Mouse (Mus musculus): Measurements from ENCODE around the gene Vmn2r104. TPM values are rescaled to one million over a fixed set of nuclear protein-coding genes. Genes with fewer than 3 reads are reported as not detected.

The Vmn2r104 gene
- not detected in 2 replicates for polyA plus RNA-seq (2015; fragmentation: Nextera tagmentation; extraction: Ambion mirVana)

DNA sequence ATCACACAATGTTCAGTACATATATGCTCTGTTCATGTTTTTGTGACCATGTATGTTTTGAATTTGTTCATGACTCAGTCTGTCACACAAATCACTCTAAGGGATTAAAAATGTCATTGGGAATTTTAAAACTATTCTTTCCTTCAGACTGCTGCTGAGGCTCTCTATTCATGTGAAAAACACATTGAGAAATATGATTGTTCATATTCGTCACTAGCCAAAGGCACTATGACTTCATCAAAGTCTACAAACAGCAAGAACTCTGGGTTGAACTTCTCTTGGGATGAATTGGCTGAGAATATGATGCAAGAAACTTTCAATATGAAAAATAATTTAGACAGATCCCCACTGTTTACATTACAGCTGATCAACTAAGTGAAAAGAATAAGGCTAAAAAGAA, at the start of gene Vmn2r104:
Vmn2r104 (minus strand) TSS at position 101 of the 400 bp plus-strand sequence.
- 80% methylated on average over 1 of the region's 1 CpGs for WGBS

DNA sequence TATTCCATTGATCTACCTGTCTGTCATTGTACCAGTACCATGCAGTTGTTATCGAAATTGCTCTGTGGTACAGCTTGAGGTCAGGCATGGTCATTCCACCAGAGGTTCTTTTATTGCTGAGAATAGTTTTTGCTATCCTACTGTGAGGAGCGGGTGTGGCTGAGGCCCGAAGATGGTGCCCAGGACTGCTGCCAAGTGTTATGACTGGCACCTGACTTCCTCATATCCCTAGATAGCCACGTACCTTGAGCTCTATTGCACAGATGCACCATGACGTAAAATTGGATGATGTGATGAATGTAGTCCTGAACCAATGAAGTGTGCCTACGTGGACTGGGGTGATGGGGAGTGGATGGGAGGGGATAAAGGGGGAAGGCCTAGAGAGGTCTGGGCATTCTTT, 26.0 kb upstream of the Vmn2r104 start:
- H3K27ac ChIP-seq (replicated peaks) = no peak overlapping the region
- peaks cover 11% of the 10 kb centered on the region; the same call in 1 of the 2 replicates for H3K9me3 ChIP-seq
- no peak for ATAC-seq (ENCODE audit: low FRiP score, low read depth)
- no peak overlapping the region for H3K4me2 ChIP-seq
- no peaks in the 10 kb centered on the region for H3K4me1 ChIP-seq (replicated peaks)
- H3K36me3 ChIP-seq = no peaks in the 10 kb centered on the region
- no peaks in the 10 kb centered on the region for H3K27me3 ChIP-seq
- H3K4me3 ChIP-seq = no peak overlapping the region
- 83% methylated on average over 6 of the region's 6 CpGs for WGBS
- H3K9ac ChIP-seq = no peak overlapping the region

More for the DNA sequence above, at the start of gene Vmn2r104:
- Histone ChIP-seq H3K27ac (replicated peaks) (no peak within 1 kb of the TSS), H3K4me3 (no peak within 1 kb of the TSS), H3K4me1 (replicated peaks) (no peaks in the 10 kb centered on the region), H3K4me2 (no peak within 1 kb of the TSS), H3K27me3 (no peaks in the 10 kb centered on the region), H3K36me3 (no peaks in the 10 kb centered on the region), H3K9ac (no peak within 1 kb of the TSS), H3K9me3 (peaks cover 27% of the 10 kb centered on the region)
- ATAC-seq (ENCODE audit: low FRiP score, low read depth) = no peak

DNA sequence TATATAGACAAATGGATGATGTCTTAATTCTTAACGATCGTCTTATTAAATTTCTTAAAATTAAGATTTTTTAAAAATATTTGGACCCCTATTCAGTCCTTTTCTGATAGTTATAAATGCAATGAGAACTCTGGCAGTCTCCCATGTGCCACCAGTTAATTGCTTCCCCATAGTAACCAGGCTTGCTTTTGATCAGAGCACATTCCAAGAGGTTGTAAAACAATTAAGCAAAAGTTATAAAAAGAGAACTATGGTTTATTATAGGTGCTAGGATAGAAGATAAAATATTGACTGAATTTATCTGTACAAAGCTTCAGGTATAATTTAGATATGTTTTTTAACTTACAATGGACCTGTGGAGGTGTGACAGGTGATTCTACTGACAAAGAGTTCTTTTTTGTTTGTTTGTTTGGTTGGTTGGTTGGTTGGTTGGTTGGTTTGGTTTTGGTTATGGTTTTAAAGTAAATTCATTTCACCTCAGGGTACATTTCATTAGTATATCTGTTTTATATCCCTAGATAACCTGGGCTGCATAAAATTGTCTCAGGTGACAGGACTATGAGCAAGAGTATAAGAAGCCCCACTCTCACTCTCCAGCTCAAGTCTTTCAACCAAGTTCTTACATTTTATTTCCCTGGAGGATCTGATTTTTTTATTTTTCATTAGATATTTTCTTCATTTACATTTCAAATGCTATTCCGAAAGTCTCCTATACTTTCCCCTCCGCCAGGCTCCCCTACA, 23.7 kb upstream of the Vmn2r104 start:
- H3K9me3 ChIP-seq = peaks cover 4% of the 10 kb centered on the region; the same call in 1 of the 2 replicates
- H3K27me3 ChIP-seq = no peaks in the 10 kb centered on the region
- H3K4me2 ChIP-seq = no peak overlapping the region
- 93% methylated on average over 4 of the region's 4 CpGs for WGBS
- H3K27ac ChIP-seq (replicated peaks) = no peak overlapping the region
- H3K36me3 ChIP-seq = no peaks in the 10 kb centered on the region
- no peak for ATAC-seq (ENCODE audit: low FRiP score, low read depth)
- no peak overlapping the region for H3K9ac ChIP-seq
- H3K4me1 ChIP-seq (replicated peaks) = no peaks in the 10 kb centered on the region
- H3K4me3 ChIP-seq = no peak overlapping the region

Other genes with a start within 250 kb of the Vmn2r104 start
- gene Fpr-rs7, start 65.9 kb upstream of the Vmn2r104 start, polyA plus RNA-seq (2015; fragmentation: Nextera tagmentation; extraction: Ambion mirVana) = not detected in 2 replicates
- not detected in 2 replicates for gene Fpr-rs6, start 134.8 kb upstream of the Vmn2r104 start, polyA plus RNA-seq (2015; fragmentation: Nextera tagmentation; extraction: Ambion mirVana)
- gene Vmn2r105, start 186.7 kb upstream of the Vmn2r104 start, polyA plus RNA-seq (2015; fragmentation: Nextera tagmentation; extraction: Ambion mirVana) = not detected in 2 replicates
- gene Vmn2r106, start 237.2 kb upstream of the Vmn2r104 start, polyA plus RNA-seq (2015; fragmentation: Nextera tagmentation; extraction: Ambion mirVana) = not detected in 2 replicates